Mouse (Mus musculus): Measurements from ENCODE around the gene Zfp87. TPM values are rescaled to one million over a fixed set of nuclear protein-coding genes. Genes with fewer than 3 reads are reported as not detected.

Zfp87 gene
- polyA plus RNA-seq, 1 experiment from 2014 or later: 23.2 TPM

GRCm38 (mm10) chr13:67481528-67481927 lies 44.4 kb downstream of the Zfp87 start:
- no peaks in the 10 kb centered on the region for H3K27me3 ChIP-seq (replicated peaks; ENCODE audit: control insufficient read depth, insufficient read depth, low read length)
- H3K9ac ChIP-seq (ENCODE audit: low read depth, low read length): no peak overlapping the region
- H3K4me3 ChIP-seq (ENCODE audit: low read depth, low read length): no peak overlapping the region
- no peak for ATAC-seq
- 64% methylated on average over 4 of the region's 4 CpGs for WGBS
- no peak overlapping the region for H3K4me2 ChIP-seq (replicated peaks; ENCODE audit: low read depth)
- H3K9me3 ChIP-seq (ENCODE audit: control insufficient read depth): no peaks in the 10 kb centered on the region
- H3K27ac ChIP-seq (ENCODE audit: low read depth, low read length): no peak overlapping the region
- TF ChIP-seq CTCF (IDR thresholded peaks at IDR 0.05; ENCODE audit: low read depth): peak; percentile 30
- no peaks in the 10 kb centered on the region for H3K4me1 ChIP-seq (replicated peaks; ENCODE audit: control insufficient read depth, insufficient read depth, low read length)
- no peaks in the 10 kb centered on the region for H3K36me3 ChIP-seq (ENCODE audit: control insufficient read depth, insufficient read depth)

GRCm38 (mm10) chr13:67469274-67469673 lies 56.7 kb downstream of the Zfp87 start:
- Histone ChIP-seq H3K27ac (ENCODE audit: low read depth, low read length) (no peak overlapping the region), H3K9ac (ENCODE audit: low read depth, low read length) (no peak overlapping the region), H3K4me1 (replicated peaks; ENCODE audit: control insufficient read depth, insufficient read depth, low read length) (no peaks in the 10 kb centered on the region), H3K4me2 (replicated peaks; ENCODE audit: low read depth) (no peak overlapping the region), H3K4me3 (ENCODE audit: low read depth, low read length) (no peak overlapping the region), H3K9me3 (ENCODE audit: control insufficient read depth) (no peaks in the 10 kb centered on the region), H3K27me3 (replicated peaks; ENCODE audit: control insufficient read depth, insufficient read depth, low read length) (no peaks in the 10 kb centered on the region), H3K36me3 (ENCODE audit: control insufficient read depth, insufficient read depth) (peaks cover 8% of the 10 kb centered on the region; the same call in 1 of the 2 replicates)
- TF ChIP-seq CTCF (IDR thresholded peaks at IDR 0.05; ENCODE audit: low read depth): no peak
- 86% methylated on average over 3 of the region's 3 CpGs for WGBS
- no peak for ATAC-seq

Other genes starting within 250 kb of the Zfp87 start
- gene Zfp458, start 247.7 kb downstream of the Zfp87 start, polyA plus RNA-seq (2015; fragmentation: Nextera tagmentation; extraction: Ambion mirVana): 0.77 and 1.1 TPM in 2 replicates
- 0.27 and 0.46 TPM in 2 replicates for gene Zfp457, start 219.7 kb downstream of the Zfp87 start, polyA plus RNA-seq (2015; fragmentation: Nextera tagmentation; extraction: Ambion mirVana)
- 1.0 and 1.1 TPM in 2 replicates for gene Zfp595, start 193.6 kb downstream of the Zfp87 start, polyA plus RNA-seq (2015; fragmentation: Nextera tagmentation; extraction: Ambion mirVana)
- gene Gm28044, start 165.6 kb downstream of the Zfp87 start, polyA plus RNA-seq (2015; fragmentation: Nextera tagmentation; extraction: Ambion mirVana): 0.26 TPM in 1 of 2 replicates, not detected in the other
- gene Zfp953, start 165.6 kb downstream of the Zfp87 start, polyA plus RNA-seq (2015; fragmentation: Nextera tagmentation; extraction: Ambion mirVana): 0.83 and 0.90 TPM in 2 replicates
- 0.38 and 0.42 TPM in 2 replicates for gene Gm28041, start 150.4 kb downstream of the Zfp87 start, polyA plus RNA-seq (2015; fragmentation: Nextera tagmentation; extraction: Ambion mirVana)
- 1.1 and 1.4 TPM in 2 replicates for gene Zfp456, start 150.4 kb downstream of the Zfp87 start, polyA plus RNA-seq (2015; fragmentation: Nextera tagmentation; extraction: Ambion mirVana)
- 4.1 and 5.0 TPM in 2 replicates for gene Zfp429, start 126.4 kb downstream of the Zfp87 start, polyA plus RNA-seq (2015; fragmentation: Nextera tagmentation; extraction: Ambion mirVana)
- gene Zfp459, start 104.8 kb downstream of the Zfp87 start, polyA plus RNA-seq (2015; fragmentation: Nextera tagmentation; extraction: Ambion mirVana): 1.1 and 1.2 TPM in 2 replicates
- gene Zfp874a, start 74.6 kb downstream of the Zfp87 start, polyA plus RNA-seq (2015; fragmentation: Nextera tagmentation; extraction: Ambion mirVana): 3.0 and 3.2 TPM in 2 replicates
- 1.2 and 1.3 TPM in 2 replicates for gene Zfp874b, start 41.9 kb downstream of the Zfp87 start, polyA plus RNA-seq (2015; fragmentation: Nextera tagmentation; extraction: Ambion mirVana)
- gene Zfp58, start 25.6 kb downstream of the Zfp87 start, polyA plus RNA-seq (2015; fragmentation: Nextera tagmentation; extraction: Ambion mirVana): 4.1 and 4.7 TPM in 2 replicates
- gene Gm26965, start within 50 bp of the Zfp87 start, polyA plus RNA-seq (2015; fragmentation: Nextera tagmentation; extraction: Ambion mirVana): not detected in 2 replicates
- gene Zfp748, start 27.7 kb upstream of the Zfp87 start, polyA plus RNA-seq (2015; fragmentation: Nextera tagmentation; extraction: Ambion mirVana): 2.9 and 3.7 TPM in 2 replicates
- gene Zfp729b, start 83.5 kb upstream of the Zfp87 start, polyA plus RNA-seq (2015; fragmentation: Nextera tagmentation; extraction: Ambion mirVana): 1.9 and 2.3 TPM in 2 replicates
- gene Gm49345, start 111.6 kb upstream of the Zfp87 start, polyA plus RNA-seq (2015; fragmentation: Nextera tagmentation; extraction: Ambion mirVana): not detected in 2 replicates
- gene Zfp729a, start 111.6 kb upstream of the Zfp87 start, polyA plus RNA-seq (2015; fragmentation: Nextera tagmentation; extraction: Ambion mirVana): 1.8 and 1.9 TPM in 2 replicates
- gene Zfp738, start 160.9 kb upstream of the Zfp87 start, polyA plus RNA-seq (2015; fragmentation: Nextera tagmentation; extraction: Ambion mirVana): 3.9 and 4.6 TPM in 2 replicates
- gene Zfp65, start 203.0 kb upstream of the Zfp87 start, polyA plus RNA-seq (2015; fragmentation: Nextera tagmentation; extraction: Ambion mirVana): 1.9 TPM in 2 replicates
- 1.8 and 1.9 TPM in 2 replicates for gene Zfp85, start 229.1 kb upstream of the Zfp87 start, polyA plus RNA-seq (2015; fragmentation: Nextera tagmentation; extraction: Ambion mirVana)